Mouse (Mus musculus): ENCODE results near the gene Prcd. TPM values are rescaled to one million over a fixed set of nuclear protein-coding genes. Genes with fewer than 3 reads are reported as not detected.
A peak's percentile ranks its signal among the peaks of the same experiment; 100 is the strongest.

The Prcd gene
- polyA plus RNA-seq, 1 experiment from 2014 or later, result 3.2 TPM

- H3K4me1 ChIP-seq, result peaks cover 89% of the 10 kb centered on the region
- no peak overlapping the region for H3K4me3 ChIP-seq
- no peaks in the 10 kb centered on the region for H3K27me3 ChIP-seq
- H3K9me3 ChIP-seq, result no peaks in the 10 kb centered on the region
- H3K4me2 ChIP-seq, result no peak overlapping the region
- H3K36me3 ChIP-seq, result no peaks in the 10 kb centered on the region
- 87% methylated on average over 7 of the region's 7 CpGs for WGBS
- ATAC-seq (ENCODE audit: borderline replicate concordance, extremely low read depth, low FRiP score, low TSS enrichment), result no peak
- H3K9ac ChIP-seq, result no peak overlapping the region
- H3K27ac ChIP-seq, result no peak overlapping the region
Measured at GRCm38 (mm10) chr11:116618666-116619065, 34.7 kb upstream of the Prcd start.

- H3K9ac ChIP-seq, result no peak overlapping the region
- no peak overlapping the region for H3K4me3 ChIP-seq
- no peaks in the 10 kb centered on the region for H3K9me3 ChIP-seq
- H3K27ac ChIP-seq, result peak overlapping the region; percentile 90
- 75% methylated on average over 7 of the region's 7 CpGs for WGBS
- H3K27me3 ChIP-seq, result no peaks in the 10 kb centered on the region
- no peak overlapping the region for H3K4me2 ChIP-seq
- H3K36me3 ChIP-seq, result no peaks in the 10 kb centered on the region
- no peak for ATAC-seq (ENCODE audit: borderline replicate concordance, extremely low read depth, low FRiP score, low TSS enrichment)
- peaks cover 92% of the 10 kb centered on the region for H3K4me1 ChIP-seq
Measured at GRCm38 (mm10) chr11:116619156-116619555, 34.2 kb upstream of the Prcd start.

GRCm38 (mm10) chr11:116619561-116619960 is 33.8 kb upstream of the Prcd start:
- peak overlapping the region; percentile 90 for H3K27ac ChIP-seq
- H3K9me3 ChIP-seq, result no peaks in the 10 kb centered on the region
- 42% methylated on average over 8 of the region's 8 CpGs for WGBS
- H3K4me1 ChIP-seq, result peaks cover 93% of the 10 kb centered on the region
- no peak for ATAC-seq (ENCODE audit: borderline replicate concordance, extremely low read depth, low FRiP score, low TSS enrichment)
- H3K36me3 ChIP-seq, result no peaks in the 10 kb centered on the region
- H3K4me2 ChIP-seq, result 0 out of 2 replicates have a peak overlapping the region, but pooled peaks have one; percentile 82
- H3K9ac ChIP-seq, result no peak overlapping the region
- H3K4me3 ChIP-seq, result no peak overlapping the region
- no peaks in the 10 kb centered on the region for H3K27me3 ChIP-seq

GRCm38 (mm10) chr11:116620073-116620472 is 33.3 kb upstream of the Prcd start:
- H3K9me3 ChIP-seq, result no peaks in the 10 kb centered on the region
- no peaks in the 10 kb centered on the region for H3K27me3 ChIP-seq
- H3K4me3 ChIP-seq, result no peak overlapping the region
- H3K4me1 ChIP-seq, result peaks cover 94% of the 10 kb centered on the region
- ATAC-seq (ENCODE audit: borderline replicate concordance, extremely low read depth, low FRiP score, low TSS enrichment), result no peak
- peak overlapping the region; percentile 90 for H3K27ac ChIP-seq
- 24% methylated on average over 9 of the region's 9 CpGs for WGBS
- no peaks in the 10 kb centered on the region for H3K36me3 ChIP-seq
- no peak overlapping the region for H3K9ac ChIP-seq
- H3K4me2 ChIP-seq, result peak overlapping the region; percentile 82; the same call in 1 of the 2 replicates

GRCm38 (mm10) chr11:116620559-116621253 is 32.6 kb upstream of the Prcd start:
- H3K4me3 ChIP-seq, result no peak overlapping the region
- peak; percentile 20 for ATAC-seq (ENCODE audit: borderline replicate concordance, extremely low read depth, low FRiP score, low TSS enrichment)
- 57% methylated on average over 10 of the region's 10 CpGs for WGBS
- H3K4me2 ChIP-seq, result peak overlapping the region; percentile 82
- H3K36me3 ChIP-seq, result no peaks in the 10 kb centered on the region
- H3K27ac ChIP-seq, result peak overlapping the region; percentile 90
- H3K9ac ChIP-seq, result no peak overlapping the region
- H3K4me1 ChIP-seq, result peaks cover 89% of the 10 kb centered on the region
- no peaks in the 10 kb centered on the region for H3K9me3 ChIP-seq
- H3K27me3 ChIP-seq, result no peaks in the 10 kb centered on the region

- Histone ChIP-seq H3K27ac (peak overlapping the region; percentile 90), H3K9ac (no peak overlapping the region), H3K4me1 (peaks cover 83% of the 10 kb centered on the region), H3K27me3 (no peaks in the 10 kb centered on the region), H3K4me3 (no peak overlapping the region), H3K4me2 (peak overlapping the region; percentile 82), H3K36me3 (no peaks in the 10 kb centered on the region), H3K9me3 (no peaks in the 10 kb centered on the region)
- peak; percentile 78 for ATAC-seq (ENCODE audit: borderline replicate concordance, extremely low read depth, low FRiP score, low TSS enrichment)
- 8% methylated on average over 6 of the region's 6 CpGs for WGBS
Measured at GRCm38 (mm10) chr11:116621258-116621704, 32.1 kb upstream of the Prcd start.

GRCm38 (mm10) chr11:116623281-116624124 is 29.8 kb upstream of the Prcd start:
- H3K4me1 ChIP-seq, result peaks cover 62% of the 10 kb centered on the region
- no peaks in the 10 kb centered on the region for H3K36me3 ChIP-seq
- H3K9ac ChIP-seq, result peak overlapping the region; percentile 68
- 5% methylated on average over 40 of the region's 40 CpGs for WGBS
- H3K27ac ChIP-seq, result peak overlapping the region; percentile 52; the same call in 1 of the 2 replicates
- no peak for ATAC-seq (ENCODE audit: borderline replicate concordance, extremely low read depth, low FRiP score, low TSS enrichment)
- H3K9me3 ChIP-seq, result no peaks in the 10 kb centered on the region
- no peaks in the 10 kb centered on the region for H3K27me3 ChIP-seq
- peak overlapping the region; percentile 82 for H3K4me2 ChIP-seq
- H3K4me3 ChIP-seq, result peak overlapping the region; percentile 80

- Histone ChIP-seq H3K9ac (peak overlapping the region; percentile 68), H3K4me1 (peaks cover 54% of the 10 kb centered on the region), H3K27ac (peak overlapping the region; percentile 52; the same call in 1 of the 2 replicates), H3K4me2 (peak overlapping the region; percentile 82), H3K9me3 (no peaks in the 10 kb centered on the region), H3K4me3 (peak overlapping the region; percentile 80), H3K27me3 (no peaks in the 10 kb centered on the region), H3K36me3 (no peaks in the 10 kb centered on the region)
- ATAC-seq (ENCODE audit: borderline replicate concordance, extremely low read depth, low FRiP score, low TSS enrichment), result peak; percentile 30; the same call in 1 of the 2 replicates
- WGBS, result 12% methylated on average over 42 of the region's 42 CpGs
Measured at GRCm38 (mm10) chr11:116624131-116624832, 29.1 kb upstream of the Prcd start.

- no peak overlapping the region for H3K4me2 ChIP-seq
- H3K36me3 ChIP-seq, result no peaks in the 10 kb centered on the region
- H3K9ac ChIP-seq, result no peak overlapping the region
- no peaks in the 10 kb centered on the region for H3K9me3 ChIP-seq
- H3K27me3 ChIP-seq, result no peaks in the 10 kb centered on the region
- 76% methylated on average over 17 of the region's 17 CpGs for WGBS
- H3K4me3 ChIP-seq, result no peak overlapping the region
- H3K27ac ChIP-seq, result no peak overlapping the region
- ATAC-seq (ENCODE audit: borderline replicate concordance, extremely low read depth, low FRiP score, low TSS enrichment), result no peak
- peaks cover 44% of the 10 kb centered on the region for H3K4me1 ChIP-seq
Measured at GRCm38 (mm10) chr11:116625081-116626000, 28.0 kb upstream of the Prcd start.

- WGBS, result 68% methylated on average over 10 of the region's 10 CpGs
- Histone ChIP-seq H3K4me2 (no peak within 1 kb of the TSS), H3K27ac (no peak within 1 kb of the TSS), H3K36me3 (no peaks in the 10 kb centered on the region), H3K9ac (no peak within 1 kb of the TSS), H3K4me3 (no peak within 1 kb of the TSS), H3K4me1 (peaks cover 35% of the 10 kb centered on the region), H3K9me3 (no peaks in the 10 kb centered on the region), H3K27me3 (no peaks in the 10 kb centered on the region)
- ATAC-seq (ENCODE audit: borderline replicate concordance, extremely low read depth, low FRiP score, low TSS enrichment), result no peak
Measured at GRCm38 (mm10) chr11:116626299-116627071, 26.8 kb upstream of the Prcd start, which contains the start of gene Rhbdf2. Rhbdf2 (minus strand) TSS chr11:116627019.

All from lung, embryonic 15.5 days (tissue).